Mouse (Mus musculus): Measurements from ENCODE around the gene Foxp1.

DNA sequence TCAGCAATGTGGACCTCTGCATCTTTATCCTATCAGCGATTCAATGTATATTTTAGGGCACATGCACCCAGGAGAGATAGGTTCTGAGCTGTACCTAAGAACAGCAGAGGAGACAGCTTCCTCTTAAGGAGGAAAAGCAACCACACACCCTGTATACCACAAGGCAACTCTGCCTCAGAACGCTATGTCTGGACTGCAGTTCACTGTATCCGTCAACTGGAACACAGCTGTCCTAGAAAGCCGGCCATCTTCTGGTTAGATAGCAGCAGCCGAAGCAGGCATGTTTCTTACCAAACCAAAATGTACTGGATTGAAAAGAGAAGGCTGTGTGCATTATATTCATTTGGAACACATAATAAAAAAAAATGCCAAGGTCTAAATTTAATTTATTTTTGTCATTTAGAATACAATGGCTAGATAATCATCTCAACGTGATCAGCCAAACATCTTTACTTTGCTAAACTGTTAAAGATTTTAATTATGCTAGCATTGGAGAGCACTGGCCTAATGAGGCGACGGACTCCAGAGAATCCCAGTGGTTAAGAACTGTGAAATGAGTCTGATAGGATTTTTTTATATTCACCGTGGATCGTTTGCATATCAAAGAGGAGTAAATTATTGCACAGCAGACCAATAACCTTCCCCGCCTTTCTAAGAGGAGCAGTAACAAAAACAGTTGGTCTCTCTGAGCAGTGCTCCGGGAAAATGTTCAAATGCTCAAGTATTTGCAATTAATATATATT is 518.1 kb downstream of the Foxp1 start:
- TF ChIP-seq GATA1 (IDR thresholded peaks at IDR 0.05; ENCODE audit: borderline replicate concordance, low read length) (no peak), FLI1 (IDR thresholded peaks at IDR 0.05; ENCODE audit: low read length) (no peak)
